Mouse (Mus musculus) T-helper 2 cell (primary cell): ENCODE data around the gene Mtrex.

Experiments
- in situ Hi-C: fragments of 300-600 bp; cut with MboI, MseI; formaldehyde crosslinking; loops from one replicate; pipeline ENCODE4 v1.15.1; 2025; ENCODE audit warnings: high pct_unique_total_duplicates

Mtrex gene

GRCm38 (mm10) chr13:112870039-112870690, 57.0 kb downstream of the Mtrex start:
- in situ Hi-C loops, result no loop called here

- in situ Hi-C loops, result loop anchor here (10.0 kb wide), 1 partner anchor 193 kb away; no protein-coding TSS in a partner anchor
Measured at GRCm38 (mm10) chr13:112867381-112867780, 59.8 kb downstream of the Mtrex start.

- in situ Hi-C loops, result loop anchor here (10.0 kb wide), 1 partner anchor 192 kb away; no protein-coding TSS in a partner anchor
Measured at GRCm38 (mm10) chr13:112866782-112867181, 60.4 kb downstream of the Mtrex start.

GRCm38 (mm10) chr13:112862978-112863677, 64.1 kb downstream of the Mtrex start:
- in situ Hi-C loops, result loop anchor here (10.0 kb wide), 1 partner anchor 188 kb away; no protein-coding TSS in a partner anchor

- in situ Hi-C loops, result loop anchor here (10.0 kb wide), 1 partner anchor 188 kb away; no protein-coding TSS in a partner anchor
Measured at GRCm38 (mm10) chr13:112862342-112862741, 64.9 kb downstream of the Mtrex start.

- in situ Hi-C loops, result loop anchor here (10.0 kb wide), 1 partner anchor 187 kb away; no protein-coding TSS in a partner anchor
Measured at GRCm38 (mm10) chr13:112861825-112862306, 65.3 kb downstream of the Mtrex start.

- in situ Hi-C loops, result loop anchor here (10.0 kb wide), 1 partner anchor 186 kb away; no protein-coding TSS in a partner anchor
Measured at GRCm38 (mm10) chr13:112860911-112861310, 66.3 kb downstream of the Mtrex start.

GRCm38 (mm10) chr13:112860370-112860769, 66.8 kb downstream of the Mtrex start:
- in situ Hi-C loops, result loop anchor here (10.0 kb wide), 1 partner anchor 186 kb away; no protein-coding TSS in a partner anchor

- in situ Hi-C loops, result loop anchor here (10.0 kb wide), 1 partner anchor 185 kb away; no protein-coding TSS in a partner anchor
Measured at GRCm38 (mm10) chr13:112859574-112860134, 67.5 kb downstream of the Mtrex start.

GRCm38 (mm10) chr13:112857921-112858320, 69.3 kb downstream of the Mtrex start:
- in situ Hi-C loops, result no loop called here

GRCm38 (mm10) chr13:112854402-112854801, 72.8 kb downstream of the Mtrex start:
- in situ Hi-C loops, result no loop called here

GRCm38 (mm10) chr13:112853710-112854316, 73.4 kb downstream of the Mtrex start:
- in situ Hi-C loops, result no loop called here

- in situ Hi-C loops, result no loop called here
Measured at GRCm38 (mm10) chr13:112845931-112846330, 81.3 kb downstream of the Mtrex start.

- in situ Hi-C loops, result no loop called here
Measured at GRCm38 (mm10) chr13:112840241-112841087, 86.7 kb downstream of the Mtrex start.

- in situ Hi-C loops, result no loop called here
Measured at GRCm38 (mm10) chr13:112838562-112839232, 88.5 kb downstream of the Mtrex start.

GRCm38 (mm10) chr13:112837621-112838155, 89.5 kb downstream of the Mtrex start:
- in situ Hi-C loops, result no loop called here

GRCm38 (mm10) chr13:112836951-112837350, 90.2 kb downstream of the Mtrex start:
- in situ Hi-C loops, result no loop called here

GRCm38 (mm10) chr13:112835113-112835512, 92.1 kb downstream of the Mtrex start:
- in situ Hi-C loops, result no loop called here

GRCm38 (mm10) chr13:112833895-112834263, 93.3 kb downstream of the Mtrex start:
- in situ Hi-C loops, result no loop called here
